Mouse (Mus musculus): ENCODE measurements around the gene Map1b. TPM values are rescaled to one million over a fixed set of nuclear protein-coding genes. Genes with fewer than 3 reads are reported as not detected.

Gene Map1b
- polyA plus RNA-seq, 2 experiments: 17.5 to 142 TPM

- no peaks in the 10 kb centered on the region for H3K36me3 ChIP-seq (ENCODE audit: control insufficient read depth, insufficient read depth, low read length)
- no peak overlapping the region for H3K4me3 ChIP-seq (replicated peaks; ENCODE audit: low read length)
- no peak overlapping the region for H3K27ac ChIP-seq (replicated peaks; ENCODE audit: low read depth, low read length)
- H3K4me2 ChIP-seq (replicated peaks; ENCODE audit: low read depth, low read length, severe bottlenecking): no peak overlapping the region
- no peak for ATAC-seq (ENCODE audit: low FRiP score, low read depth)
- no peaks in the 10 kb centered on the region for H3K27me3 ChIP-seq (ENCODE audit: control insufficient read depth, insufficient read depth, low read length)
- H3K9ac ChIP-seq (ENCODE audit: low read depth, low read length, severe bottlenecking): no peak overlapping the region
- no peak for TF ChIP-seq POLR2A (IDR thresholded peaks at IDR 0.05; ENCODE audit: borderline replicate concordance, extremely low read depth, insufficient read depth, insufficient read length)
- 0 out of 2 replicates have a peak, but pooled peaks cover 10% of the 10 kb centered on the region for H3K4me1 ChIP-seq (ENCODE audit: control insufficient read depth, insufficient read depth, low read length)
- DNase-seq (ENCODE audit: low spot score): no peak
- WGBS: 93% methylated on average over 4 of the region's 4 CpGs
- H3K9me3 ChIP-seq (ENCODE audit: control insufficient read depth, low read length): no peaks in the 10 kb centered on the region
These were observed 54.5 kb downstream of the Map1b start for GRCm38 (mm10) chr13:99461886-99462285.

- Histone ChIP-seq H3K27ac (replicated peaks; ENCODE audit: low read depth, low read length) (no peak overlapping the region), H3K27me3 (ENCODE audit: control insufficient read depth, insufficient read depth, low read length) (no peaks in the 10 kb centered on the region), H3K4me2 (replicated peaks; ENCODE audit: low read depth, low read length, severe bottlenecking) (no peak overlapping the region), H3K36me3 (ENCODE audit: control insufficient read depth, insufficient read depth, low read length) (no peaks in the 10 kb centered on the region), H3K4me3 (replicated peaks; ENCODE audit: low read length) (no peak overlapping the region), H3K9ac (ENCODE audit: low read depth, low read length, severe bottlenecking) (no peak overlapping the region), H3K4me1 (ENCODE audit: control insufficient read depth, insufficient read depth, low read length) (0 out of 2 replicates have a peak, but pooled peaks cover 10% of the 10 kb centered on the region), H3K9me3 (ENCODE audit: control insufficient read depth, low read length) (no peaks in the 10 kb centered on the region)
- ATAC-seq (ENCODE audit: low FRiP score, low read depth): no peak
- DNase-seq (ENCODE audit: low spot score): no peak
- 58% methylated on average over 4 of the region's 4 CpGs for WGBS
- no peak for TF ChIP-seq POLR2A (IDR thresholded peaks at IDR 0.05; ENCODE audit: borderline replicate concordance, extremely low read depth, insufficient read depth, insufficient read length)
These were observed 56.7 kb downstream of the Map1b start for GRCm38 (mm10) chr13:99459612-99460011.

GRCm38 (mm10) chr13:99458658-99459386 is 57.5 kb downstream of the Map1b start:
- Histone ChIP-seq H3K4me1 (ENCODE audit: control insufficient read depth, insufficient read depth, low read length) (0 out of 2 replicates have a peak, but pooled peaks cover 7% of the 10 kb centered on the region), H3K9me3 (ENCODE audit: control insufficient read depth, low read length) (no peaks in the 10 kb centered on the region), H3K36me3 (ENCODE audit: control insufficient read depth, insufficient read depth, low read length) (no peaks in the 10 kb centered on the region), H3K4me2 (replicated peaks; ENCODE audit: low read depth, low read length, severe bottlenecking) (no peak overlapping the region), H3K9ac (ENCODE audit: low read depth, low read length, severe bottlenecking) (no peak overlapping the region), H3K27ac (replicated peaks; ENCODE audit: low read depth, low read length) (no peak overlapping the region), H3K27me3 (ENCODE audit: control insufficient read depth, insufficient read depth, low read length) (no peaks in the 10 kb centered on the region), H3K4me3 (replicated peaks; ENCODE audit: low read length) (no peak overlapping the region)
- ATAC-seq (ENCODE audit: low FRiP score, low read depth) (no peak), DNase-seq (ENCODE audit: low spot score) (no peak)
- TF ChIP-seq POLR2A (IDR thresholded peaks at IDR 0.05; ENCODE audit: borderline replicate concordance, extremely low read depth, insufficient read depth, insufficient read length): no peak
- WGBS: 62% methylated on average over 12 of the region's 12 CpGs

- Histone ChIP-seq H3K27me3 (ENCODE audit: control insufficient read depth, insufficient read depth, low read length) (no peaks in the 10 kb centered on the region), H3K36me3 (ENCODE audit: control insufficient read depth, insufficient read depth, low read length) (no peaks in the 10 kb centered on the region), H3K4me2 (replicated peaks; ENCODE audit: low read depth, low read length, severe bottlenecking) (no peak overlapping the region), H3K9me3 (ENCODE audit: control insufficient read depth, low read length) (no peaks in the 10 kb centered on the region), H3K9ac (ENCODE audit: low read depth, low read length, severe bottlenecking) (no peak overlapping the region), H3K4me3 (replicated peaks; ENCODE audit: low read length) (no peak overlapping the region), H3K27ac (replicated peaks; ENCODE audit: low read depth, low read length) (no peak overlapping the region), H3K4me1 (ENCODE audit: control insufficient read depth, insufficient read depth, low read length) (0 out of 2 replicates have a peak, but pooled peaks cover 7% of the 10 kb centered on the region)
- no peak for ATAC-seq (ENCODE audit: low FRiP score, low read depth)
- 88% methylated on average over 7 of the region's 7 CpGs for WGBS
- no peak for DNase-seq (ENCODE audit: low spot score)
- TF ChIP-seq POLR2A (IDR thresholded peaks at IDR 0.05; ENCODE audit: borderline replicate concordance, extremely low read depth, insufficient read depth, insufficient read length): no peak
These were observed 61.4 kb downstream of the Map1b start for GRCm38 (mm10) chr13:99454977-99455376.

GRCm38 (mm10) chr13:99452444-99452843 is 63.9 kb downstream of the Map1b start:
- no peak for TF ChIP-seq POLR2A (IDR thresholded peaks at IDR 0.05; ENCODE audit: borderline replicate concordance, extremely low read depth, insufficient read depth, insufficient read length)
- Histone ChIP-seq H3K27ac (replicated peaks; ENCODE audit: low read depth, low read length) (no peak overlapping the region), H3K9ac (ENCODE audit: low read depth, low read length, severe bottlenecking) (no peak overlapping the region), H3K36me3 (ENCODE audit: control insufficient read depth, insufficient read depth, low read length) (no peaks in the 10 kb centered on the region), H3K27me3 (ENCODE audit: control insufficient read depth, insufficient read depth, low read length) (no peaks in the 10 kb centered on the region), H3K4me3 (replicated peaks; ENCODE audit: low read length) (no peak overlapping the region), H3K4me1 (ENCODE audit: control insufficient read depth, insufficient read depth, low read length) (peaks cover 18% of the 10 kb centered on the region), H3K4me2 (replicated peaks; ENCODE audit: low read depth, low read length, severe bottlenecking) (no peak overlapping the region), H3K9me3 (ENCODE audit: control insufficient read depth, low read length) (no peaks in the 10 kb centered on the region)
- WGBS: 94% methylated on average over 3 of the region's 3 CpGs
- ATAC-seq (ENCODE audit: low FRiP score, low read depth): no peak
- DNase-seq (ENCODE audit: low spot score): no peak
